Mouse (Mus musculus): ENCODE measurements around the gene Synrg.

The Synrg gene

DNA sequence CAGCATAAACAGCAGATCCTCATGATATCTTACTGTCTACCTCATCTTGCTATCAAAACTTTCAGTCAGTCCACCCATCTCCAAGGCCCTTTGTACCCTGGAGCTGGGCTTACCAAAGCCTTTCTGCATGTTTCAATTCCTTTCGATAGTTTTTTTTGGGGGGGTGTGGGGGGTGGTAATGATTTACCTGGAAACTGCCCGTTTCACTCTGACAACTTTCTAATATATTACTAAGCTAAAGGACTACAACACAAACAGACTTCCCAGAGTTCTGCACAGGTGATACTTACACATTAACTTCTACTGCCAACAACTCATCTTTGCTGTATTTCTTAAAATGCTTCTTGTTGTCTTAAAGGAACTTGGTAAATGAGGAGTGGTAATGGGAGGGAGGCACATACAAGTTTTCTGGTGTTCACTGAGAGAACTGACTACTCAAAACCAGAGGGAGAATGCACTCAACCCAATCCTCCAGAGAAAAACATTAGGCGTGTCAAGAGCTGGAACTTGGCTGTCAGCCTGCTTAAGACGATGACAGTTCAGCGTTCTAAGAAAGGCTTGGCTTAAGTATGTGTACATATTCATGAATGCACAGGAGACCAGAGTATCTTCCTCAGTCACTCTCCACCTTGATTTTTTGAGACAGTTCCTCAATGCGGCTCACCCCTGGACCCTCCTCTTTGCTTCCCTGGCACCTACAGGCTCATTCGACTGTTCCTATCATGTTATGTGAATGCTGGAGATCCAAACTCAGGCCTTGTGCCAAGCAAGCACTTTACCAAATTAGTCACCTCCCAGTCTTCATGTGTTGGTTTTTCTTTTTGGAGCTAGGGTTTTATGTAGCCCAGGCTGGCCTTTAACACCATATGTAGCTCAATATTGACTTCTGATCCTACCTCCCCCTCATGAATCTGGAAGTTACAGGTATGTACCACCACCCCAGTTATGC lies 109.9 kb downstream of the Synrg start:
- ATAC-seq (ENCODE audit: low TSS enrichment), result peak; percentile 32

DNA sequence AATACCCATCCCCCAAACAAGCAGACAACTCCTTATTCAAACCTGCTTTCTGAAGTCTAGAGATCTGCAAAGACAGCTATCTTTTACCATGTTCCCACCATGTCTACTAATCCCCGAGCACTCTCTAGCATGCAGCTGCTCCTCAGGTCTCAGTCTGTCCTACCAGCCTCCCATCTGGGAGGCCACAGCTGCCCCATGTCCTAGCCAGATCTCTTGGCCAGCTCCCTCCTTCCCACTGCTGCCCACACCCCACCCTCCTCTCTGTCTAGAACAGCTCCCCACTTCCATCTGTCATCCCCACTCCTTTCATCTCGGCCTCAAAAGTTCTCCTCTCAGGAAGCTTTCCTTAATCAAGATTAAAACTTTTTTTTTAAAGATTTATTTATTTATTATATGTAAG lies 112.8 kb downstream of the Synrg start:
- ATAC-seq (ENCODE audit: low TSS enrichment), result 0 out of 2 replicates have a peak, but pooled peaks have one; percentile 9

DNA sequence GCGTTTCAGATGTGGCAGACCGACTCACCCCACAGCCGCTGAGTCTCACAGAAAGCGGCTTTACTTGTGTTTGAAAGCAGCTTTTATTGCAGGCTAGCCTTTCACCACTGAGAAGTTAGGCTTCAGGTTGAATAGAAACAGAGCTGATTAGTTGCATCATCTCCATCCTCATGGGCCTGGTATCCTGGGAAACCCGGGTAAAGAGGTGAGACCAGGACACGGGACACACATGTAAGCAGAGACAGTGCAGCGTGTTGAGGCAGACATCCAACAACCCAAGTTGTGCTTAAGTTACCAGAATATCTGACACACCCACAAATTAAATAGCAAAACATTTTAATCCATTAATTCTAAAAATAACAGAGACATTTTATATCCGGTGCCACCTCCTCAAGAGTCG lies 114.4 kb downstream of the Synrg start:
- no peak for ATAC-seq (ENCODE audit: low TSS enrichment)

DNA sequence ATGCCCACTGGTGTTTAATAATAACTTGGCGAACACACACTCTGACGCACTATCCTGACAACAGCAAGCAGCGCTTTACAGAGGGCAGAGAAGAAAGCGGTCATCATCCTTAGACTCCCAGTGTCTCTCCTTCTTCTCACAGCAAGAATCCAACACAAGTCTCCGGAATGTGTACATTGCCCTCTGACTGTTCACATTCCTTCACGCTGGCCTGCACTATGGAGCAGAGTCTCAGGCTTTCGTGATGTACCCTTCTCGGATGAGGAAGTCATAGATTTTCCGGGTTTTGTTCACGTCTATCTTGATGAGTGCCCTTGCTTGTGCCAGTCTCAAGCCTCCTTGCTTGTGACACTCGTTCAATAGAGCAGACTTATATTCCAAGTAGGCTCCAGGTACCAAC lies 115.1 kb downstream of the Synrg start:
- ATAC-seq (ENCODE audit: low TSS enrichment), result peak; percentile 20; the same call in 1 of the 2 replicates

- no peak for ATAC-seq (ENCODE audit: low TSS enrichment)
These were observed 115.7 kb downstream of the Synrg start for GRCm38 (mm10) chr11:84079887-84080286.

DNA sequence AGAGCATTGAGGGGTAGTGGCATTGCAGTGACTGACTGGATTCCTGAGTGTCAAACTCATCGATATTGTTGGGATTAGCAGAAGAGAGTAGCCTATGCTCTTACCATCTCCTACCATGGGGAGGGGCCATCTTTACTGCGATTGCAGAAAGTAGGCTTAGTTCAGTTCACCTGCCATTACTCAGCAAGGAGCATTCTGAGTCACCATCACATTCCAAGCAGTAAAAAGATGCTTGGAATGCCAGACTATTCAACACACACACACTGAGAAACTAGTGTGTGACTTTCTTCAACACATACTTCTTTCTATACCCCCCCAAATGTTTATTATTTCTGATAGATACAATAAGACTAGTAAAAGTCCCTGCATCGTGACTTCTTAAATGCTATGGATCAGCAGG lies 116.1 kb downstream of the Synrg start:
- no peak for ATAC-seq (ENCODE audit: low TSS enrichment)

- ATAC-seq (ENCODE audit: low TSS enrichment), result no peak
These were observed 117.7 kb downstream of the Synrg start for GRCm38 (mm10) chr11:84081901-84082300.

- ATAC-seq (ENCODE audit: low TSS enrichment), result no peak
These were observed 126.3 kb downstream of the Synrg start for GRCm38 (mm10) chr11:84090572-84090971.

Data from frontal cortex, adult (tissue).